Mouse (Mus musculus) kidney, embryonic 14.5 days (tissue): Measurements from ENCODE around the gene Dnhd1. TPM values are rescaled to one million over a fixed set of nuclear protein-coding genes. Genes with fewer than 3 reads are reported as not detected.

Experiments
- ATAC-seq: fragments of 200-750 bp; cut with Nextera tagmentation; 2 replicates; pipeline ENCODE4 v1.8.0; 2017; ENCODE audit warnings: moderate number of reproducible peaks, mild to moderate bottlenecking, moderate TSS enrichment, moderate library complexity; ENCODE audit not compliant: low FRiP score, low TSS enrichment
- H3K27ac ChIP-seq: fragments of 300-500 bp; sonication (generic); 2 replicates; pipeline ENCODE4 v1.5.1; 2014; ENCODE audit warnings: low read depth, mild to moderate bottlenecking, low read length, moderate library complexity, mixed read lengths
- H3K27me3 ChIP-seq: fragments of 300-500 bp; sonication (generic); 2 replicates; pipeline ENCODE4 v1.6.1; 2014; ENCODE audit warnings: mild to moderate bottlenecking, low read length; ENCODE audit not compliant: control insufficient read depth, insufficient read depth
- H3K36me3 ChIP-seq: fragments of 300-500 bp; sonication (generic); 2 replicates; pipeline ENCODE4 v1.6.1; 2014; ENCODE audit warnings: low read length, mixed read lengths; ENCODE audit not compliant: control insufficient read depth, insufficient read depth
- H3K4me1 ChIP-seq: fragments of 300-500 bp; sonication (generic); 2 replicates; pipeline ENCODE4 v1.6.1; 2014; ENCODE audit warnings: low read length, mixed read lengths; ENCODE audit not compliant: control insufficient read depth, insufficient read depth
- H3K4me2 ChIP-seq: fragments of 300-500 bp; sonication (generic); replicated peaks from 2 replicates; pipeline ENCODE4 v1.6.1; 2014; ENCODE audit warnings: low read depth, mild to moderate bottlenecking, low read length
- H3K4me3 ChIP-seq: fragments of 300-500 bp; sonication (generic); 2 replicates; pipeline ENCODE4 v1.5.1; 2014; ENCODE audit warnings: mild to moderate bottlenecking, low read length
- H3K9ac ChIP-seq: fragments of 300-500 bp; sonication (generic); 2 replicates; pipeline ENCODE4 v1.6.1; 2014; ENCODE audit warnings: low read depth, mild to moderate bottlenecking, low read length, moderate library complexity
- H3K9me3 ChIP-seq: fragments of 300-500 bp; sonication (generic); 2 replicates; pipeline ENCODE4 v1.6.1; 2016; ENCODE audit warnings: low read length; ENCODE audit not compliant: control insufficient read depth
- WGBS: fragments of 180-500 bp; shearing (Covaris S2); extraction: QIAGEN DNeasy Blood & Tissue Kit; methylation state at CpG from one replicate; pipeline ENCODE4 v1.1.7; 2014; 5-methylcytosine and 5-hydroxymethylcytosine counted together
- polyA plus RNA-seq: library from polyadenylated mRNA; unstranded; fragments of >200 nt; fragmentation: Nextera tagmentation; extraction: Ambion mirVana; gene quantifications from 2 replicates; pipeline ENCODE4 v1.2.1, GENCODE M21; 2014

Dnhd1 gene
- polyA plus RNA-seq, 1 experiment from 2014 or later: 1.3 TPM

DNA sequence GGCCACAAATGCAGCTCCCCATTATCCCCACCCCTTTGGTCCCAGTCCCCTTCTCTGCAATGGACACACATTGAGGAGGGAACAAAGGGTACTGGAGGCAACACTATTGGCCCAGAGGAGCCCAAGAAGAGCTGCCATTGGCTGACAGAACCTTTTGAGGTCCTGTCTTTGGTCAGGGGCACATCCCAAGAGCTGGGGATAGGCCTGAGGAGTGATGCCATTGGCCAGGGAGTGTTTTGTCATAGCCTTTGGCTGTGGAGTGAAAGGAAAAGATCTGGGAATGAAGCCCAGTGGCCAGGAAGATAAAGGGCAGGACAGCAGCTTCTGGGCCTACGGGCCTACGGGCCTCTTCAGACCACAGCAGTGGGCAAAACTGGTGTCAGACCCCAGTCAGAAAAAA lies 14.9 kb upstream of the Dnhd1 start:
- Histone ChIP-seq H3K27me3 (no peaks in the 10 kb centered on the region), H3K4me1 (peaks cover 13% of the 10 kb centered on the region; the same call in 1 of the 2 replicates), H3K27ac (no peak overlapping the region), H3K4me3 (no peak overlapping the region), H3K9ac (no peak overlapping the region), H3K36me3 (peaks cover 33% of the 10 kb centered on the region), H3K4me2 (no peak overlapping the region), H3K9me3 (no peaks in the 10 kb centered on the region)
- 96% methylated on average over 2 of the region's 2 CpGs for WGBS
- ATAC-seq: no peak

DNA sequence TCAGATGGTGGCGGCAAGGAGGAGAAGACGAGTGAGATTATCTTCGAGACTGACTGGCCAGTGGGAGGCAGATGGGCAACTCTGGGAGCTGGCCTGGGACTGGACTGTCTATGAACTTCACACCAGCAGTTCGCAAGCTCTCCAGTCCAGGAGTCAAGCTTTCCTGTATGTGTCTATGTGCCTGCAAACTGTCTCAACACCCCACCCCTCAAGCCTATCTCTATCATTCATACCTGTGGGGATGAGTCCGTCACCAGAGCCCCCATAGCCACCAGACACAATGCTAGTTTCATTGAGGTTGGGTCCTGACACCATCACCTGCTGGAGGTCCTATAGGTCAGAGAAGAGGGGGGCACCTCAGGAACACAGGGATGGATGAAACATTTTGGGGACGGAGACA lies 11.9 kb upstream of the Dnhd1 start:
- no peak for ATAC-seq
- peaks cover 24% of the 10 kb centered on the region for H3K4me1 ChIP-seq
- no peak overlapping the region; the same call in 1 of the 2 replicates for H3K4me3 ChIP-seq
- 91% methylated on average over 6 of the region's 6 CpGs for WGBS
- no peak overlapping the region for H3K4me2 ChIP-seq
- H3K27ac ChIP-seq: no peak overlapping the region
- H3K27me3 ChIP-seq: no peaks in the 10 kb centered on the region
- H3K36me3 ChIP-seq: peaks cover 39% of the 10 kb centered on the region
- no peak overlapping the region for H3K9ac ChIP-seq
- no peaks in the 10 kb centered on the region for H3K9me3 ChIP-seq

GRCm38 (mm10) chr7:105639304-105639703 lies 11.3 kb upstream of the Dnhd1 start:
- no peaks in the 10 kb centered on the region for H3K9me3 ChIP-seq
- H3K9ac ChIP-seq: peak overlapping the region; percentile 77
- ATAC-seq: no peak
- H3K27me3 ChIP-seq: no peaks in the 10 kb centered on the region
- H3K4me2 ChIP-seq: peak overlapping the region; percentile 77
- WGBS: 71% methylated on average over 9 of the region's 9 CpGs
- peaks cover 22% of the 10 kb centered on the region for H3K4me1 ChIP-seq
- no peak overlapping the region for H3K27ac ChIP-seq
- H3K4me3 ChIP-seq: peak overlapping the region; percentile 79
- H3K36me3 ChIP-seq: peaks cover 40% of the 10 kb centered on the region

DNA sequence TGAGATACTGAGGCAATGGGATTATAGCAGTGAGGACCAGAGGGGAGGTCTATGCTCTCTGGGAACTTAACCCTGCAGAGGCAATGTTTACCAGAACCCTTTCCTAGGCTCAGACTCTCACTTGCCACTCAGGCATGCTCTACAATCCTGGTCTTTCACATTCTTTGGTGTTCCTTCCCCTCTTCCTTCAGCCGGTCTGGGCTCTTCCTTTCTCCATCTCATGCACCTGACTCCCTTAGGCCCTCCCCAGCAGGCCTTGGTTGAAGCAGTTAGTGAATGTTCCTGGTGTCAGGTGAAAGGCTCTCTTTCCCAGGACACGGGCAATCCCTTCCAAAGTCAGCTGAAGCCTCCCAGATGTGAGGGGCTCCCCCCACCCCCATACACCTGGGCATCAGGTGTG lies 10.9 kb upstream of the Dnhd1 start, which contains the start of gene Timm10b:
Timm10b (plus strand) TSS at position 301 of the 400 bp plus-strand sequence.
- WGBS: 6% methylated on average over 2 of the region's 2 CpGs
- Histone ChIP-seq H3K4me2 (peak within 1 kb of the TSS; percentile 77), H3K36me3 (peaks cover 40% of the 10 kb centered on the region), H3K4me1 (peaks cover 21% of the 10 kb centered on the region), H3K9ac (peak within 1 kb of the TSS; percentile 77), H3K4me3 (peak within 1 kb of the TSS; percentile 79), H3K27me3 (no peaks in the 10 kb centered on the region), H3K9me3 (no peaks in the 10 kb centered on the region), H3K27ac (peak within 1 kb of the TSS; percentile 79)
- peak; percentile 5; the same call in 1 of the 2 replicates for ATAC-seq

DNA sequence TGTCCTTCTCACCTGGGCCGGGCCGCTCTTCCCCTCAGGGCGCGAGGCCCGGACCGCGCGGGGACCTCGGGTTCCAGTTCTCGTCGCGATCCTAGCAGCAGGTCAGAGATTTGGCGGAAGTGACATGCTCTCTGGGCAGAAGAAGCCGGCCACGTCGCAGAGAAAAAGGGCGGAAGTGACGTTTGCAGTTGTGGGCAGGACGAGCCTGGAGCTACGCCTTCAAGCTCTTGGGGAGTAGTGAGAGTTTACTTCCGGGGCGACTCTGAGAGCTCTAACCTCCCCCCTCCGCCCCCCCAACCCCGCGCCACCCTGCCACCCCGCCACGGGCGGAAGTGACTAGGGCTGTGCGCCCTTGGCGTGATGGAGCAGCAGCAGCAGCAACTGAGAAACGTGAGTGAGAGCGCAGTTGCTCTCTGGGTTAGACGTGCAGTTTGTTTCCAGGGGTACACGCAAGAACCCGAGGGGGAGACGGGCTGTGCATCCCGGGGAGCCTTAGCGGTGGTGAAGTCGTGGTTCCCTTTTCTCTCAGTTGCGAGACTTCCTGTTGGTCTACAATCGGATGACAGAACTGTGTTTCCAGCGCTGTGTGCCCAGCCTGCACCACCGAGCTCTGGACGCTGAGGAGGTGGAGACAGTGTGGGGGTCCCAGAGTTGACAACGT lies 10.3 kb upstream of the Dnhd1 start, which contains the start of the genes Arfip2 and Gm45799:
Arfip2 (minus strand) TSS at position 184 of the 661 bp plus-strand sequence.
Gm45799 (plus strand) TSS at position 320 of the 661 bp plus-strand sequence.
- Histone ChIP-seq H3K36me3 (peaks cover 40% of the 10 kb centered on the region), H3K4me2 (peak within 1 kb of the TSS; percentile 77), H3K9ac (peak within 1 kb of the TSS; percentile 77), H3K27ac (peak within 1 kb of the TSS; percentile 79), H3K27me3 (no peaks in the 10 kb centered on the region), H3K9me3 (no peaks in the 10 kb centered on the region), H3K4me1 (peaks cover 21% of the 10 kb centered on the region), H3K4me3 (peak within 1 kb of the TSS; percentile 79)
- peak; percentile 96 for ATAC-seq
- 0% methylated on average over 45 of the region's 45 CpGs for WGBS

GRCm38 (mm10) chr7:105640894-105641255 lies 9.8 kb upstream of the Dnhd1 start:
- no peak for ATAC-seq
- WGBS: under 1% methylated on average over 18 of the region's 18 CpGs
- peak overlapping the region; percentile 79 for H3K27ac ChIP-seq

DNA sequence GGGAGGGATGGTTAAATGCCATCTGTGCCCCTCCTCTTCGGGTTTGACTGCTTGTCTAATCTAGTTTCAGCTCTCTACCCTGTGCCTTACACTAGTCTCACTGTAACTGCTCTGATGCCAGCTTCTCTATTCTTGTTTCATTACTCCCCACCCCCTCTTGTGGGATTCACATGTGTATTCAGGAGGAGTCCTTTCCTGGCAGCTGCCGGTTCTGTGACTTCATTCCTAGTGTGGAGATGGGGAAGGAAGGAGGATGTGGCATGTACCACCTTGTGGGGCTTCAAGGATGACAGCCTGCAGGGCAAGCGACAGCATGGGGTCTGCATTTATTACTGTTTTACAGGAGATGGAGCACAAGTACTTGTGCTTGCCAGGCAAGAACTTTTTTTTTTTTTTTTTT lies 8.7 kb upstream of the Dnhd1 start:
- H3K27ac ChIP-seq: peak overlapping the region; percentile 42; the same call in 1 of the 2 replicates
- 68% methylated on average over 3 of the region's 3 CpGs for WGBS

More at GRCm38 (mm10) chr7:105640894-105641255, 9.8 kb upstream of the Dnhd1 start:
- Histone ChIP-seq H3K9ac (peak overlapping the region; percentile 77), H3K9me3 (no peaks in the 10 kb centered on the region), H3K36me3 (peaks cover 40% of the 10 kb centered on the region), H3K4me3 (peak overlapping the region; percentile 79), H3K4me1 (peaks cover 21% of the 10 kb centered on the region), H3K27me3 (no peaks in the 10 kb centered on the region), H3K4me2 (peak overlapping the region; percentile 77)

DNA sequence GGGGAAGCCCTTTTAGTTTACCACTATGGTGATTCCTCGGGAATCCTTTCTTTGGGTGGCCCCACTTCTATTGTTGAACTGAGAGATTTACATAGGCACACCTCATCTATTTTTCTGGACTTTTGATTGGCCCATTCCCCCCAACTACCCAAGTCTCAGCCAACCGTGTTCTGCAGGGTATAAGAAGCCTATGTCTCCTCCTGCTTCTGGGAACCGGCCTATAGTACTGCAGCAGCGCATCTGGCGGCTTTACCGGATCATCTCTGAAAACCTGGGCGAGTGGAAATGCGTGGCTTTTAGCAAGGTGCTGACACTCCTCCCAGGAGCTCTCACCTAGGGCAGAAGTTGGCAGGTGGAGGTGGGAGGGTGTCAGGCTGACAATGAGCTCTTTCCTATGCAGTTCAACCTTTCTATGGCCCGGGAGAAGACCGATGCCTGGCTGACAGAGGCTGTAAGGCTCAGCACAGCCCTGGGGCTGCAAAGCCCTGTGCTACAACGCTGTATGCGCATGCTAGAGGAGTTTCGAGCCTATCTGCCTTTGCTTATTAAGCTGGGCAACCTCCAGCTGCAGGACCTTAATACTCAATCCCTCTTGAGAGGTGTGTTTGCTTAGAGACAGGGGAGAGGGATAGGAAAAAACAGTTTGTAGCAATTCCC lies 35.0 kb downstream of the Dnhd1 start:
- Histone ChIP-seq H3K9me3 (no peaks in the 10 kb centered on the region), H3K27me3 (no peaks in the 10 kb centered on the region), H3K4me3 (no peak overlapping the region), H3K9ac (no peak overlapping the region), H3K4me1 (no peaks in the 10 kb centered on the region), H3K36me3 (no peaks in the 10 kb centered on the region), H3K27ac (no peak overlapping the region), H3K4me2 (no peak overlapping the region; the same call in 1 of the 2 replicates)
- 16% methylated on average over 13 of the region's 13 CpGs for WGBS
- ATAC-seq: peak; percentile 82

More for the DNA sequence above, 8.7 kb upstream of the Dnhd1 start:
- Histone ChIP-seq H3K36me3 (peaks cover 30% of the 10 kb centered on the region), H3K4me2 (peak overlapping the region; percentile 77; the same call in 1 of the 2 replicates), H3K9me3 (no peaks in the 10 kb centered on the region), H3K27me3 (no peaks in the 10 kb centered on the region), H3K4me3 (peak overlapping the region; percentile 79; the same call in 1 of the 2 replicates), H3K9ac (no peak overlapping the region; the same call in 1 of the 2 replicates), H3K4me1 (peaks cover 21% of the 10 kb centered on the region)
- no peak for ATAC-seq

GRCm38 (mm10) chr7:105690875-105691274 lies 40.2 kb downstream of the Dnhd1 start:
- H3K36me3 ChIP-seq: no peaks in the 10 kb centered on the region
- H3K4me3 ChIP-seq: no peak overlapping the region
- no peak overlapping the region for H3K4me2 ChIP-seq
- H3K9ac ChIP-seq: no peak overlapping the region
- H3K27me3 ChIP-seq: no peaks in the 10 kb centered on the region
- WGBS: 68% methylated on average over 1 of the region's 1 CpGs
- ATAC-seq: no peak
- no peaks in the 10 kb centered on the region for H3K4me1 ChIP-seq
- no peak overlapping the region for H3K27ac ChIP-seq
- H3K9me3 ChIP-seq: no peaks in the 10 kb centered on the region
